Mouse (Mus musculus) CH12.LX (cell line): ENCODE results near the gene Kcnip3.

Source experiments
- CTCF ChIP-seq, 2 experiments: IDR thresholded peaks in 1 of 2; conservative IDR thresholded peaks in 1 of 2; 2 replicates each; pipeline ENCODE4 v1.5.1; 2011 to 2012; ENCODE audit warnings: low read depth in 2 of 2, low read length in 2 of 2, improper control_type of control experiment in 1 of 2, inconsistent platforms in 1 of 2, mild to moderate bottlenecking in 1 of 2, moderate library complexity in 1 of 2
- EP300 ChIP-seq: IDR thresholded peaks from 2 replicates; pipeline ENCODE4 v1.6.1; 2011; ENCODE audit warnings: low read length, improper control_type of control experiment
- ETS1 ChIP-seq: conservative IDR thresholded peaks from 2 replicates; pipeline ENCODE4 v1.6.1; 2012; ENCODE audit warnings: low read depth, mild to moderate bottlenecking, inconsistent platforms, low read length, improper control_type of control experiment, moderate library complexity
- GABPA ChIP-seq: IDR thresholded peaks from 2 replicates; pipeline ENCODE4 v1.6.1; 2012; ENCODE audit warnings: low read depth, low read length, improper control_type of control experiment, inconsistent platforms; ENCODE audit not compliant: insufficient replicate concordance
- JUND ChIP-seq: conservative IDR thresholded peaks from 2 replicates; pipeline ENCODE4 v1.6.1; 2011; ENCODE audit warnings: low read depth, low read length, improper control_type of control experiment
- MAFK ChIP-seq: IDR thresholded peaks from 2 replicates; pipeline ENCODE4 v1.6.1; 2011; ENCODE audit warnings: low read length, improper control_type of control experiment; ENCODE audit not compliant: insufficient replicate concordance
- NELFE ChIP-seq: IDR thresholded peaks from 2 replicates; pipeline ENCODE4 v1.6.1; 2011; ENCODE audit warnings: low read depth, low read length, improper control_type of control experiment
- POLR2A ChIP-seq: IDR thresholded peaks from 2 replicates; pipeline ENCODE4 v1.6.1; 2011; ENCODE audit warnings: low read depth, mild to moderate bottlenecking, improper control_type of control experiment, low read length
- POLR2AphosphoS2 ChIP-seq: IDR thresholded peaks from 2 replicates; pipeline ENCODE4 v1.6.1; 2011; ENCODE audit warnings: low read depth, low read length, improper control_type of control experiment
- RAD21 ChIP-seq: IDR thresholded peaks from 2 replicates; pipeline ENCODE4 v1.6.1; 2011; ENCODE audit warnings: low read depth, mild to moderate bottlenecking, low read length, improper control_type of control experiment, moderate library complexity
- SIN3A ChIP-seq: IDR thresholded peaks from 2 replicates; pipeline ENCODE4 v1.6.1; 2012; ENCODE audit warnings: low read length, improper control_type of control experiment, inconsistent platforms
- TCF12 ChIP-seq: IDR thresholded peaks from 2 replicates; pipeline ENCODE4 v1.6.1; 2014; ENCODE audit warnings: low read depth, mild to moderate bottlenecking, inconsistent platforms, low read length, improper control_type of control experiment

DNA sequence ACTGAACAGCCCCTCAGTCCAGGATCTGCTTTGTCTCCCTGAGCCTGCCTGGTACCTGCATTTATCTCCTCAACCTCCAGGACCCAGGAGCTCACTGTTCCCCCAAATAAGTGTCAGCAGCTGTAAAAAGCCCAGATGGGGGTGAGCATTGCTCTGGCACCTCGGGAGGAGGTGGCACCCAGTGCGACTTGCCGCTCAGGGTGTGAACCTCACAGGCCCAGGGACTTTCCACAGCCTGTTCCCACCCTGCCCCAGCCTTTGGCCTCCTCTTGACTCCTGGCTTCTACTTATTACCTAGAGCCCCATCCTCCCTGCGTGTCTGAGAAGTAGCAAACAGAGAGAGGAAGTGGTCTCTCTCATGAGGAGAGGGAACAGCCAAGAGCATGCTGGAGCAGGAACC lies 16.7 kb downstream of the Kcnip3 start:
- no peak for TF ChIP-seq CTCF (conservative IDR thresholded peaks at IDR 0.05 in 1 of 2, IDR thresholded peaks at IDR 0.05 in 1 of 2; ENCODE audit: low read depth in 2 of 2, low read length in 2 of 2)
- TF ChIP-seq SIN3A, result no peak
- TF ChIP-seq POLR2A, result no peak
- no peak for TF ChIP-seq EP300
- no peak for TF ChIP-seq GABPA
- TF ChIP-seq JUND, result no peak
- TF ChIP-seq ETS1, result no peak
- no peak for TF ChIP-seq RAD21
- TF ChIP-seq NELFE, result no peak
- no peak for TF ChIP-seq POLR2AphosphoS2
- TF ChIP-seq TCF12, result no peak
- no peak for TF ChIP-seq MAFK
